Mouse (Mus musculus): ENCODE measurements around the gene Dapk1. TPM values are rescaled to one million over a fixed set of nuclear protein-coding genes. Genes with fewer than 3 reads are reported as not detected.

Dapk1 gene
- total RNA-seq, 1 experiment from 2014 or later: 21.9 TPM

- no peak for DNase-seq
Observed at GRCm38 (mm10) chr13:60664816-60665215, 63.1 kb downstream of the Dapk1 start.

GRCm38 (mm10) chr13:60665402-60665801, 63.7 kb downstream of the Dapk1 start:
- DNase-seq: no peak

GRCm38 (mm10) chr13:60668036-60668435, 66.3 kb downstream of the Dapk1 start:
- no peak for DNase-seq

GRCm38 (mm10) chr13:60670605-60671004, 68.9 kb downstream of the Dapk1 start:
- DNase-seq: no peak

GRCm38 (mm10) chr13:60671235-60671634, 69.5 kb downstream of the Dapk1 start:
- DNase-seq: no peak

GRCm38 (mm10) chr13:60672287-60672686, 70.5 kb downstream of the Dapk1 start:
- DNase-seq: no peak

- DNase-seq: no peak
Observed at GRCm38 (mm10) chr13:60672882-60673675, 71.3 kb downstream of the Dapk1 start.

- DNase-seq: no peak
Observed at GRCm38 (mm10) chr13:60674301-60674700, 72.6 kb downstream of the Dapk1 start.

- DNase-seq: no peak
Observed at GRCm38 (mm10) chr13:60674911-60675310, 73.2 kb downstream of the Dapk1 start.

- DNase-seq: no peak
Observed at GRCm38 (mm10) chr13:60675416-60675815, 73.7 kb downstream of the Dapk1 start.

GRCm38 (mm10) chr13:60678912-60679311, 77.2 kb downstream of the Dapk1 start:
- no peak for DNase-seq

- DNase-seq: no peak
Observed at GRCm38 (mm10) chr13:60682714-60683695, 81.3 kb downstream of the Dapk1 start.

GRCm38 (mm10) chr13:60684050-60684760, 82.5 kb downstream of the Dapk1 start:
- DNase-seq: no peak

- DNase-seq: no peak
Observed at GRCm38 (mm10) chr13:60684806-60685205, 83.1 kb downstream of the Dapk1 start.

- DNase-seq: no peak
Observed at GRCm38 (mm10) chr13:60685216-60685615, 83.5 kb downstream of the Dapk1 start.

GRCm38 (mm10) chr13:60686024-60686663, 84.4 kb downstream of the Dapk1 start:
- no peak for DNase-seq

- DNase-seq: peak; percentile 55
Observed at GRCm38 (mm10) chr13:60686967-60687366, 85.2 kb downstream of the Dapk1 start.

- no peak for DNase-seq
Observed at GRCm38 (mm10) chr13:60687462-60687861, 85.7 kb downstream of the Dapk1 start.

- DNase-seq: no peak
Observed at GRCm38 (mm10) chr13:60687891-60688290, 86.1 kb downstream of the Dapk1 start.

GRCm38 (mm10) chr13:60690921-60691320, 89.2 kb downstream of the Dapk1 start:
- DNase-seq: no peak

GRCm38 (mm10) chr13:60691940-60692339, 90.2 kb downstream of the Dapk1 start:
- no peak for DNase-seq

All from adrenal gland, postnatal 14 days (tissue).